Mouse (Mus musculus) MEL (cell line): ENCODE data around the gene Csmd2.

ENCODE experiments used
- CTCF ChIP-seq, 3 experiments: IDR thresholded peaks in 2 of 3; conservative IDR thresholded peaks in 1 of 3; 2 replicates each; pipeline ENCODE4 v1.5.1; 2011 to 2012; ENCODE audit warnings: low read length in 3 of 3, low read depth in 2 of 3, mild to moderate bottlenecking in 2 of 3, improper control_type of control experiment in 1 of 3, inconsistent platforms in 1 of 3, mixed read lengths in 1 of 3, moderate library complexity in 1 of 3; ENCODE audit not compliant: control insufficient read depth in 1 of 3, insufficient read depth in 1 of 3, poor library complexity in 1 of 3, severe bottlenecking in 1 of 3
- ETS1 ChIP-seq: IDR thresholded peaks from 2 replicates; pipeline ENCODE4 v1.6.1; 2012; ENCODE audit warnings: low read depth, mild to moderate bottlenecking, inconsistent platforms, low read length, improper control_type of control experiment, moderate library complexity
- MAFK ChIP-seq: IDR thresholded peaks from 2 replicates; pipeline ENCODE4 v1.6.1; 2011; ENCODE audit warnings: low read depth, mild to moderate bottlenecking, low read length, improper control_type of control experiment, borderline replicate concordance
- MAX ChIP-seq: IDR thresholded peaks from 2 replicates; pipeline ENCODE4 v1.6.1; 2011; ENCODE audit warnings: low read length, improper control_type of control experiment
- MYB ChIP-seq: IDR thresholded peaks from 2 replicates; pipeline ENCODE4 v1.6.1; 2011; ENCODE audit warnings: mild to moderate bottlenecking, low read depth, low read length, improper control_type of control experiment
- POLR2A ChIP-seq, 2 experiments: IDR thresholded peaks; 2 replicates each; pipeline ENCODE4 v1.6.1; 2011 to 2012; ENCODE audit warnings: low read length in 2 of 2, mild to moderate bottlenecking in 2 of 2, control low read depth in 1 of 2, improper control_type of control experiment in 1 of 2, low read depth in 1 of 2, moderate library complexity in 1 of 2; ENCODE audit not compliant: control insufficient read depth in 1 of 2, insufficient read depth in 1 of 2, poor library complexity in 1 of 2
- POLR2AphosphoS5 ChIP-seq: IDR thresholded peaks from 2 replicates; pipeline ENCODE4 v1.6.1; 2012; ENCODE audit warnings: low read depth, borderline replicate concordance, mild to moderate bottlenecking, inconsistent platforms, low read length, moderate library complexity, mixed read lengths
- RAD21 ChIP-seq: IDR thresholded peaks from 2 replicates; pipeline ENCODE4 v1.6.1; 2011; ENCODE audit warnings: mild to moderate bottlenecking, low read depth, low read length, improper control_type of control experiment
- UBTF ChIP-seq: IDR thresholded peaks from 2 replicates; pipeline ENCODE4 v1.6.1; 2012; ENCODE audit warnings: low read depth, mild to moderate bottlenecking, inconsistent platforms, low read length, improper control_type of control experiment, moderate library complexity, borderline replicate concordance; ENCODE audit not compliant: insufficient read depth
- ZC3H11A ChIP-seq: IDR thresholded peaks from 2 replicates; pipeline ENCODE4 v1.6.1; 2012; ENCODE audit warnings: low read depth, mild to moderate bottlenecking, inconsistent platforms, low read length, improper control_type of control experiment

GRCm38 (mm10) chr4:127987270-127987669, 387 bp upstream of the Csmd2 start:
- TF ChIP-seq POLR2A (IDR thresholded peaks at IDR 0.05; ENCODE audit: control insufficient read depth in 1 of 2, insufficient read depth in 1 of 2, low read depth in 1 of 2, low read length in 2 of 2, poor library complexity in 1 of 2) (no peak), CTCF (IDR thresholded peaks at IDR 0.05 in 2 of 3, conservative IDR thresholded peaks at IDR 0.05 in 1 of 3; ENCODE audit: control insufficient read depth in 1 of 3, insufficient read depth in 1 of 3, low read depth in 2 of 3, low read length in 3 of 3, poor library complexity in 1 of 3, severe bottlenecking in 1 of 3) (no peak), RAD21 (no peak), POLR2AphosphoS5 (no peak), MYB (no peak), ETS1 (no peak), ZC3H11A (no peak), MAX (no peak), MAFK (no peak), UBTF (no peak)
